Mouse (Mus musculus): ENCODE measurements around the gene Prkce. TPM values are rescaled to one million over a fixed set of nuclear protein-coding genes. Genes with fewer than 3 reads are reported as not detected.

The Prkce gene
- polyA plus RNA-seq, 1 experiment from 2014 or later: 9.6 TPM

- no peak for ATAC-seq (replicated peaks; ENCODE audit: insufficient number of reproducible peaks, insufficient read depth, low FRiP score, low read depth)
- H3K27me3 ChIP-seq: no peaks in the 10 kb centered on the region
- 82% methylated on average over 7 of the region's 7 CpGs for WGBS
- no peaks in the 10 kb centered on the region for H3K36me3 ChIP-seq
- no peak overlapping the region for H3K4me3 ChIP-seq
- peaks cover 18% of the 10 kb centered on the region for H3K4me1 ChIP-seq (replicated peaks)
- H3K4me2 ChIP-seq: no peak overlapping the region
- H3K9ac ChIP-seq: no peak overlapping the region
- H3K9me3 ChIP-seq (replicated peaks): no peaks in the 10 kb centered on the region
- no peak overlapping the region for H3K27ac ChIP-seq
Measured at GRCm38 (mm10) chr17:86518604-86519003, 351.0 kb downstream of the Prkce start.

- Histone ChIP-seq H3K4me3 (no peak overlapping the region), H3K36me3 (no peaks in the 10 kb centered on the region), H3K4me2 (no peak overlapping the region), H3K27ac (no peak overlapping the region), H3K9me3 (replicated peaks) (no peaks in the 10 kb centered on the region), H3K4me1 (replicated peaks) (no peaks in the 10 kb centered on the region), H3K27me3 (no peaks in the 10 kb centered on the region), H3K9ac (no peak overlapping the region)
- WGBS: 85% methylated on average over 11 of the region's 11 CpGs
- ATAC-seq (replicated peaks; ENCODE audit: insufficient number of reproducible peaks, insufficient read depth, low FRiP score, low read depth): no peak
Measured at GRCm38 (mm10) chr17:86521252-86521651, 353.7 kb downstream of the Prkce start.

- no peak for ATAC-seq (replicated peaks; ENCODE audit: insufficient number of reproducible peaks, insufficient read depth, low FRiP score, low read depth)
- Histone ChIP-seq H3K27ac (no peak overlapping the region), H3K9me3 (replicated peaks) (no peaks in the 10 kb centered on the region), H3K27me3 (no peaks in the 10 kb centered on the region), H3K36me3 (no peaks in the 10 kb centered on the region), H3K4me3 (no peak overlapping the region), H3K4me2 (no peak overlapping the region), H3K4me1 (replicated peaks) (no peaks in the 10 kb centered on the region), H3K9ac (no peak overlapping the region)
- WGBS: 83% methylated on average over 5 of the region's 5 CpGs
Measured at GRCm38 (mm10) chr17:86522649-86523048, 355.1 kb downstream of the Prkce start.

- H3K36me3 ChIP-seq: no peaks in the 10 kb centered on the region
- no peak overlapping the region for H3K27ac ChIP-seq
- no peaks in the 10 kb centered on the region for H3K27me3 ChIP-seq
- H3K4me1 ChIP-seq (replicated peaks): no peaks in the 10 kb centered on the region
- H3K4me2 ChIP-seq: no peak overlapping the region
- H3K4me3 ChIP-seq: no peak overlapping the region
- H3K9ac ChIP-seq: no peak overlapping the region
- ATAC-seq (replicated peaks; ENCODE audit: insufficient number of reproducible peaks, insufficient read depth, low FRiP score, low read depth): no peak
- H3K9me3 ChIP-seq (replicated peaks): no peaks in the 10 kb centered on the region
- WGBS: 66% methylated on average over 3 of the region's 3 CpGs
Measured at GRCm38 (mm10) chr17:86523374-86523773, 355.8 kb downstream of the Prkce start.

GRCm38 (mm10) chr17:86523843-86524242 is 356.3 kb downstream of the Prkce start:
- H3K27me3 ChIP-seq: no peaks in the 10 kb centered on the region
- 0 out of 2 replicates have a peak, but pooled peaks cover under 1% of the 10 kb centered on the region for H3K4me1 ChIP-seq (replicated peaks)
- 90% methylated on average over 10 of the region's 10 CpGs for WGBS
- no peak for ATAC-seq (replicated peaks; ENCODE audit: insufficient number of reproducible peaks, insufficient read depth, low FRiP score, low read depth)
- H3K4me3 ChIP-seq: no peak overlapping the region
- H3K27ac ChIP-seq: no peak overlapping the region
- no peak overlapping the region for H3K9ac ChIP-seq
- no peaks in the 10 kb centered on the region for H3K9me3 ChIP-seq (replicated peaks)
- no peaks in the 10 kb centered on the region for H3K36me3 ChIP-seq
- H3K4me2 ChIP-seq: no peak overlapping the region

GRCm38 (mm10) chr17:86525075-86525474 is 357.5 kb downstream of the Prkce start:
- 89% methylated on average over 2 of the region's 2 CpGs for WGBS
- ATAC-seq (replicated peaks; ENCODE audit: insufficient number of reproducible peaks, insufficient read depth, low FRiP score, low read depth): no peak
- no peaks in the 10 kb centered on the region for H3K9me3 ChIP-seq (replicated peaks)
- H3K27ac ChIP-seq: no peak overlapping the region
- H3K9ac ChIP-seq: no peak overlapping the region
- no peaks in the 10 kb centered on the region for H3K36me3 ChIP-seq
- no peak overlapping the region for H3K4me3 ChIP-seq
- H3K4me1 ChIP-seq (replicated peaks): peaks cover 10% of the 10 kb centered on the region
- no peak overlapping the region for H3K4me2 ChIP-seq
- H3K27me3 ChIP-seq: no peaks in the 10 kb centered on the region

- Histone ChIP-seq H3K36me3 (no peaks in the 10 kb centered on the region), H3K27ac (no peak overlapping the region), H3K9ac (no peak overlapping the region), H3K4me3 (no peak overlapping the region), H3K9me3 (replicated peaks) (no peaks in the 10 kb centered on the region), H3K27me3 (no peaks in the 10 kb centered on the region), H3K4me2 (no peak overlapping the region), H3K4me1 (replicated peaks) (peaks cover 13% of the 10 kb centered on the region)
- ATAC-seq (replicated peaks; ENCODE audit: insufficient number of reproducible peaks, insufficient read depth, low FRiP score, low read depth): no peak
- 81% methylated on average over 7 of the region's 7 CpGs for WGBS
Measured at GRCm38 (mm10) chr17:86526016-86526415, 358.4 kb downstream of the Prkce start.

- Histone ChIP-seq H3K9me3 (replicated peaks) (no peaks in the 10 kb centered on the region), H3K4me2 (no peak overlapping the region), H3K9ac (no peak overlapping the region), H3K27me3 (no peaks in the 10 kb centered on the region), H3K4me1 (replicated peaks) (peaks cover 16% of the 10 kb centered on the region), H3K36me3 (no peaks in the 10 kb centered on the region), H3K4me3 (no peak overlapping the region), H3K27ac (no peak overlapping the region)
- WGBS: 93% methylated on average over 5 of the region's 5 CpGs
- no peak for ATAC-seq (replicated peaks; ENCODE audit: insufficient number of reproducible peaks, insufficient read depth, low FRiP score, low read depth)
Measured at GRCm38 (mm10) chr17:86527298-86527697, 359.7 kb downstream of the Prkce start.

- Histone ChIP-seq H3K9ac (no peak overlapping the region), H3K27me3 (no peaks in the 10 kb centered on the region), H3K27ac (no peak overlapping the region), H3K9me3 (replicated peaks) (no peaks in the 10 kb centered on the region), H3K4me3 (no peak overlapping the region), H3K4me1 (replicated peaks) (peaks cover 31% of the 10 kb centered on the region), H3K36me3 (no peaks in the 10 kb centered on the region), H3K4me2 (no peak overlapping the region)
- no peak for ATAC-seq (replicated peaks; ENCODE audit: insufficient number of reproducible peaks, insufficient read depth, low FRiP score, low read depth)
- 62% methylated on average over 10 of the region's 10 CpGs for WGBS
Measured at GRCm38 (mm10) chr17:86529003-86529402, 361.4 kb downstream of the Prkce start.

- no peaks in the 10 kb centered on the region for H3K9me3 ChIP-seq (replicated peaks)
- no peaks in the 10 kb centered on the region for H3K36me3 ChIP-seq
- H3K27ac ChIP-seq: no peak overlapping the region
- H3K4me3 ChIP-seq: no peak overlapping the region
- no peak overlapping the region for H3K9ac ChIP-seq
- H3K27me3 ChIP-seq: no peaks in the 10 kb centered on the region
- 43% methylated on average over 4 of the region's 4 CpGs for WGBS
- no peak for ATAC-seq (replicated peaks; ENCODE audit: insufficient number of reproducible peaks, insufficient read depth, low FRiP score, low read depth)
- no peak overlapping the region for H3K4me2 ChIP-seq
- H3K4me1 ChIP-seq (replicated peaks): peaks cover 31% of the 10 kb centered on the region
Measured at GRCm38 (mm10) chr17:86529411-86529810, 361.8 kb downstream of the Prkce start.

GRCm38 (mm10) chr17:86531231-86531630 is 363.6 kb downstream of the Prkce start:
- H3K4me1 ChIP-seq (replicated peaks): peaks cover 38% of the 10 kb centered on the region
- WGBS: 66% methylated on average over 6 of the region's 6 CpGs

GRCm38 (mm10) chr17:86532783-86533548 is 365.4 kb downstream of the Prkce start:
- no peaks in the 10 kb centered on the region for H3K27me3 ChIP-seq
- H3K4me1 ChIP-seq (replicated peaks): peaks cover 49% of the 10 kb centered on the region
- H3K27ac ChIP-seq: no peak overlapping the region
- H3K9ac ChIP-seq: no peak overlapping the region
- 66% methylated on average over 17 of the region's 17 CpGs for WGBS
- no peak for ATAC-seq (replicated peaks; ENCODE audit: insufficient number of reproducible peaks, insufficient read depth, low FRiP score, low read depth)
- H3K4me2 ChIP-seq: no peak overlapping the region
- no peak overlapping the region for H3K4me3 ChIP-seq
- no peaks in the 10 kb centered on the region for H3K9me3 ChIP-seq (replicated peaks)
- no peaks in the 10 kb centered on the region for H3K36me3 ChIP-seq

More at GRCm38 (mm10) chr17:86531231-86531630, 363.6 kb downstream of the Prkce start:
- no peaks in the 10 kb centered on the region for H3K9me3 ChIP-seq (replicated peaks)
- H3K36me3 ChIP-seq: no peaks in the 10 kb centered on the region
- no peak overlapping the region for H3K4me2 ChIP-seq
- H3K4me3 ChIP-seq: no peak overlapping the region
- ATAC-seq (replicated peaks; ENCODE audit: insufficient number of reproducible peaks, insufficient read depth, low FRiP score, low read depth): no peak
- no peak overlapping the region for H3K27ac ChIP-seq
- no peak overlapping the region for H3K9ac ChIP-seq
- H3K27me3 ChIP-seq: no peaks in the 10 kb centered on the region
